Mouse (Mus musculus) hindbrain, postnatal 0 days (tissue): ENCODE measurements at regions not wholly inside any gene's neighbourhood (a gene's known extent, or its start where the extent isn't known, plus 50 kb on each side); places are given as distances from the start of the nearest gene placed in this dataset.
A peak's percentile ranks its signal among the peaks of the same experiment; 100 is the strongest.

ENCODE experiments used
- ATAC-seq: fragments of 200-750 bp; cut with Nextera tagmentation; 2 replicates; pipeline ENCODE4 v1.8.0; 2017; ENCODE audit warnings: mild to moderate bottlenecking, moderate TSS enrichment, moderate library complexity
- DNase-seq: peaks from one replicate; pipeline ENCODE4 v3.0.0-alpha.2; 2015; ENCODE audit warnings: low spot score
- H3K27ac ChIP-seq: fragments of 300-500 bp; sonication (generic); 2 replicates; pipeline ENCODE4 v1.5.1; 2014; ENCODE audit warnings: mild to moderate bottlenecking
- H3K27me3 ChIP-seq: fragments of 300-500 bp; sonication (generic); 2 replicates; pipeline ENCODE4 v1.6.1; 2014; ENCODE audit warnings: low read length, mixed read lengths; ENCODE audit not compliant: insufficient read depth
- H3K36me3 ChIP-seq: fragments of 300-500 bp; sonication (generic); 2 replicates; pipeline ENCODE4 v1.6.1; 2014; ENCODE audit warnings: low read length, mixed read lengths; ENCODE audit not compliant: insufficient read depth
- H3K4me1 ChIP-seq: fragments of 300-500 bp; sonication (generic); 2 replicates; pipeline ENCODE4 v1.6.1; 2014; ENCODE audit warnings: antibody characterized with exemption, low read length, mixed read lengths; ENCODE audit not compliant: insufficient read depth
- H3K4me2 ChIP-seq: fragments of 300-500 bp; sonication (generic); 2 replicates; pipeline ENCODE4 v1.6.1; 2014; ENCODE audit warnings: low read depth, mild to moderate bottlenecking, low read length, moderate library complexity, mixed read lengths
- H3K4me3 ChIP-seq: fragments of 300-500 bp; sonication (generic); 2 replicates; pipeline ENCODE4 v1.5.1; 2014; ENCODE audit warnings: low read length
- H3K9ac ChIP-seq: fragments of 300-500 bp; sonication (generic); replicated peaks from 2 replicates; pipeline ENCODE4 v1.6.1; 2014; ENCODE audit warnings: mild to moderate bottlenecking, low read length, moderate library complexity, mixed read lengths
- H3K9me3 ChIP-seq: fragments of 300-500 bp; sonication (generic); 2 replicates; pipeline ENCODE4 v1.6.1; 2016; ENCODE audit warnings: low read length, mixed read lengths
- CTCF ChIP-seq: IDR thresholded peaks from 2 replicates; pipeline ENCODE4 v1.5.1; 2016; ENCODE audit warnings: antibody characterized with exemption, control low read depth, low read depth
- WGBS: fragments of 180-500 bp; shearing (Covaris S2); extraction: QIAGEN DNeasy Blood & Tissue Kit; methylation state at CpG from one replicate; pipeline ENCODE4 v1.1.7; 2014; 5-methylcytosine and 5-hydroxymethylcytosine counted together

GRCm38 (mm10) chr1:81771704-81772103 lies 461.2 kb upstream of the Gm9747 start:
- ATAC-seq = no peak
- 79% methylated on average over 3 of the region's 3 CpGs for WGBS

GRCm38 (mm10) chr1:81780583-81780982 lies 452.3 kb upstream of the Gm9747 start:
- H3K36me3 ChIP-seq = no peaks in the 10 kb centered on the region
- no peak overlapping the region for H3K4me2 ChIP-seq
- H3K4me3 ChIP-seq = no peak overlapping the region
- ATAC-seq = no peak
- H3K9ac ChIP-seq = no peak overlapping the region
- no peaks in the 10 kb centered on the region for H3K9me3 ChIP-seq
- H3K27me3 ChIP-seq = no peaks in the 10 kb centered on the region
- peak; percentile 28 for DNase-seq
- no peak for TF ChIP-seq CTCF
- no peaks in the 10 kb centered on the region for H3K4me1 ChIP-seq
- H3K27ac ChIP-seq = no peak overlapping the region

More at GRCm38 (mm10) chr1:81771704-81772103, 461.2 kb upstream of the Gm9747 start:
- Histone ChIP-seq H3K9me3 (no peaks in the 10 kb centered on the region), H3K4me1 (no peaks in the 10 kb centered on the region), H3K9ac (no peak overlapping the region), H3K4me3 (no peak overlapping the region), H3K4me2 (no peak overlapping the region), H3K27me3 (no peaks in the 10 kb centered on the region), H3K36me3 (no peaks in the 10 kb centered on the region), H3K27ac (no peak overlapping the region)
- TF ChIP-seq CTCF = no peak
- DNase-seq = peak; percentile 51

- Histone ChIP-seq H3K9ac (no peak overlapping the region), H3K4me1 (no peaks in the 10 kb centered on the region), H3K27me3 (no peaks in the 10 kb centered on the region), H3K4me3 (no peak overlapping the region), H3K4me2 (no peak overlapping the region), H3K36me3 (no peaks in the 10 kb centered on the region), H3K27ac (no peak overlapping the region), H3K9me3 (no peaks in the 10 kb centered on the region)
- ATAC-seq (no peak), DNase-seq (no peak)
- WGBS = 50% methylated on average over 1 of the region's 1 CpGs
- no peak for TF ChIP-seq CTCF
These were observed 448.6 kb upstream of the Gm9747 start for GRCm38 (mm10) chr1:81784305-81784704.

GRCm38 (mm10) chr1:81794771-81795170 lies 438.1 kb upstream of the Gm9747 start:
- no peak for TF ChIP-seq CTCF
- Histone ChIP-seq H3K9me3 (no peaks in the 10 kb centered on the region), H3K27me3 (no peaks in the 10 kb centered on the region), H3K36me3 (no peaks in the 10 kb centered on the region), H3K4me2 (no peak overlapping the region), H3K27ac (no peak overlapping the region), H3K9ac (no peak overlapping the region), H3K4me1 (no peaks in the 10 kb centered on the region), H3K4me3 (no peak overlapping the region)
- ATAC-seq (no peak), DNase-seq (no peak)
- 79% methylated on average over 2 of the region's 2 CpGs for WGBS

GRCm38 (mm10) chr1:81795399-81795798 lies 437.5 kb upstream of the Gm9747 start:
- no peaks in the 10 kb centered on the region for H3K27me3 ChIP-seq
- no peaks in the 10 kb centered on the region for H3K9me3 ChIP-seq
- H3K36me3 ChIP-seq = no peaks in the 10 kb centered on the region
- 57% methylated on average over 1 of the region's 1 CpGs for WGBS
- no peaks in the 10 kb centered on the region for H3K4me1 ChIP-seq
- H3K9ac ChIP-seq = no peak overlapping the region
- no peak for TF ChIP-seq CTCF
- H3K4me2 ChIP-seq = no peak overlapping the region
- no peak for ATAC-seq
- H3K27ac ChIP-seq = no peak overlapping the region
- no peak overlapping the region for H3K4me3 ChIP-seq
- DNase-seq = no peak

GRCm38 (mm10) chr1:81811591-81811990 lies 421.3 kb upstream of the Gm9747 start:
- DNase-seq (no peak), ATAC-seq (no peak)
- TF ChIP-seq CTCF = no peak
- H3K9ac ChIP-seq = no peak overlapping the region
- no peak overlapping the region for H3K27ac ChIP-seq
- no peaks in the 10 kb centered on the region for H3K36me3 ChIP-seq
- H3K4me2 ChIP-seq = no peak overlapping the region
- no peaks in the 10 kb centered on the region for H3K9me3 ChIP-seq
- H3K27me3 ChIP-seq = no peaks in the 10 kb centered on the region
- H3K4me1 ChIP-seq = no peaks in the 10 kb centered on the region
- no peak overlapping the region for H3K4me3 ChIP-seq

- Histone ChIP-seq H3K27ac (no peak overlapping the region), H3K4me2 (no peak overlapping the region), H3K27me3 (no peaks in the 10 kb centered on the region), H3K4me1 (no peaks in the 10 kb centered on the region), H3K36me3 (no peaks in the 10 kb centered on the region), H3K9me3 (no peaks in the 10 kb centered on the region), H3K9ac (no peak overlapping the region), H3K4me3 (no peak overlapping the region)
- no peak for DNase-seq
- ATAC-seq = no peak
- no peak for TF ChIP-seq CTCF
These were observed 414.0 kb upstream of the Gm9747 start for GRCm38 (mm10) chr1:81818884-81819283.

GRCm38 (mm10) chr1:81841966-81842365 lies 390.9 kb upstream of the Gm9747 start:
- Histone ChIP-seq H3K4me3 (no peak overlapping the region), H3K4me1 (no peaks in the 10 kb centered on the region), H3K36me3 (no peaks in the 10 kb centered on the region), H3K27ac (no peak overlapping the region), H3K9ac (no peak overlapping the region), H3K4me2 (no peak overlapping the region), H3K9me3 (no peaks in the 10 kb centered on the region), H3K27me3 (no peaks in the 10 kb centered on the region)
- ATAC-seq = no peak
- WGBS = 92% methylated on average over 3 of the region's 3 CpGs
- no peak for DNase-seq
- TF ChIP-seq CTCF = no peak
